Mouse (Mus musculus) heart, postnatal 0 days (tissue): ENCODE data around the gene Tulp2.

ENCODE experiments used
- CTCF ChIP-seq: IDR thresholded peaks from 2 replicates; pipeline ENCODE4 v1.5.1; 2016; ENCODE audit warnings: antibody characterized with exemption, control low read depth, low read depth
- EP300 ChIP-seq: IDR thresholded peaks from 2 replicates; pipeline ENCODE4 v1.6.1; 2016; ENCODE audit warnings: antibody characterized with exemption, low read depth

DNA sequence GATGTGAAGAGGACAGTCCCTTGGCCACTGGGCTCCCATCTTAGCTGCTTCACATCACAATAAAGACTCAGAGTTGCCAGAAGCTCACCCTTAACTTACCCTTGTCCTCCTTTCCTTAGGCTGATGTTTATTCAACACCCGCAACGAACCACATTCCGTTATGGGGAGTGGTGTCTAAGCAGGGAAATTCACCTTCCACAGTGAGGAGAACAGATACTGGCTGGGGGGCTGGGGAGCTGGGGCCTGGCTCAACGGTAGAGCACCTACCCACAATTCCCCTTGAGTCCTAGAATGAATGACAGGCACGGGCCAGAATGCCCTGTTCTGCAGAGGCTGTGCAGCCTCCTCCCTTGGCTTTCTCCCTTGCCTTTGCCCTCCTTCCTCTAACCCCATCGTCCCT lies 77.2 kb downstream of the Tulp2 start:
- TF ChIP-seq EP300 = no peak
- no peak for TF ChIP-seq CTCF
